Mouse (Mus musculus) heart, adult 2 months (tissue): ENCODE measurements around the gene Srbd1.

Source experiments
- CTCF ChIP-seq: fragments of 200-600 bp; IDR thresholded peaks from 2 replicates; pipeline ENCODE4 v1.8.1; 2022; ENCODE audit warnings: antibody characterized with exemption, mild to moderate bottlenecking, moderate library complexity
- EP300 ChIP-seq: fragments of 200-500 bp; IDR thresholded peaks from 2 replicates; pipeline ENCODE4 v1.6.1; 2011; ENCODE audit warnings: low read depth, low read length, control low read depth; ENCODE audit not compliant: insufficient read depth
- POLR2A ChIP-seq: fragments of 200-500 bp; IDR thresholded peaks from 2 replicates; pipeline ENCODE4 v1.6.1; 2011; ENCODE audit warnings: mild to moderate bottlenecking, low read depth, low read length, control low read depth; ENCODE audit not compliant: insufficient read depth

- TF ChIP-seq POLR2A (no peak), CTCF (no peak), EP300 (no peak)
Observed at GRCm38 (mm10) chr17:85943551-85943981, 201.4 kb downstream of the Srbd1 start.
